Mouse (Mus musculus): ENCODE data around the gene Sorcs1.

DNA sequence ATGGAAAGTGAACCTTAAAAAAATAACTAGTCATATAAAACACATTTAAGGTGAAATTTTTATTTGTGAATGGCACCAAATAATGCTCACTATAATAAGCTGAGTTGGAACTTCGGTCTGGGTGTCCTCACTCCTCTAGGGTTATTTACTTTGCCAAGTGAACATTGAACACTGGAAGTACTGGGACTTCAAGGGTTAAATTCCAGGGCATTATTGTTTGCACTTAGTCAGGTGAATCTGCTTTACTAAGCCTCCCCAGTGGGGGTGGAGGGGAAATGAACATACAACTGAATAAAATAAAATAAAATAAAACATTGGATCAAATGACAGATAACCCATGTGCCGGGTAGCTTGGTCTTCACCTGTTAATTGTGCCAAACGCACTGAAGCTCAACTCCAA is 347.3 kb downstream of the Sorcs1 start:
- TF ChIP-seq CTCF (IDR thresholded peaks at IDR 0.05; ENCODE audit: borderline replicate concordance, extremely low read depth, insufficient read depth, insufficient read length): no peak
- TF ChIP-seq POLR2A (IDR thresholded peaks at IDR 0.05; ENCODE audit: borderline replicate concordance, extremely low read depth, insufficient read depth, insufficient read length, poor library complexity, severe bottlenecking): no peak

All from brain, embryonic 14.5 days (tissue).